Mouse (Mus musculus): ENCODE data around the gene Hs1bp3. TPM values are rescaled to one million over a fixed set of nuclear protein-coding genes. Genes with fewer than 3 reads are reported as not detected.

Hs1bp3 gene
- total RNA-seq, 2 experiments from 2014 or later = 12.7 to 16.9 TPM

Other genes with a start within 250 kb of the Hs1bp3 start
- 10 to 100 TPM; 47.1 to 48.1 TPM for gene Ldah, start 105.3 kb upstream of the Hs1bp3 start, total RNA-seq (2021)
- under 1 TPM in 1 of 2 experiments, not detected in 1; 0.25 TPM for gene Gdf7, start 11.5 kb upstream of the Hs1bp3 start, total RNA-seq (2021)
- gene Rhob, start 186.6 kb downstream of the Hs1bp3 start, total RNA-seq (2021) = 100 to 1,000 TPM; 354 to 385 TPM

All from layer of hippocampus, postnatal 36 days (tissue).